Mouse (Mus musculus) c-Kit-negative CD71-positive TER-119-positive erythroid progenitor cells, embryonic 14.5 days (primary cell): ENCODE results near the gene Spg11.
"Not testable (repeated sequence)": the region's sequence is repeated elsewhere in the genome, so short reads cannot be mapped to it uniquely, and the experiment has no call there.

Source experiments
- DNase-seq: peaks from one replicate; pipeline ENCODE4 v3.0.0-alpha.2; 2013; ENCODE audit warnings: low read depth, low spot score

The Spg11 gene

GRCm38 (mm10) chr2:122145756-122146155, 27.6 kb upstream of the Spg11 start:
- DNase-seq, result no peak

GRCm38 (mm10) chr2:122143111-122143510, 24.9 kb upstream of the Spg11 start:
- no peak for DNase-seq

GRCm38 (mm10) chr2:122141332-122141967, 23.3 kb upstream of the Spg11 start:
- no peak for DNase-seq

- no peak for DNase-seq
These were observed 22.6 kb upstream of the Spg11 start for GRCm38 (mm10) chr2:122140815-122141214.

GRCm38 (mm10) chr2:122137839-122138465, 19.8 kb upstream of the Spg11 start:
- peak; percentile 79 for DNase-seq

- no peak for DNase-seq
These were observed 14.4 kb upstream of the Spg11 start for GRCm38 (mm10) chr2:122132618-122133017.

GRCm38 (mm10) chr2:122132078-122132477, 13.9 kb upstream of the Spg11 start:
- DNase-seq, result no peak

GRCm38 (mm10) chr2:122127635-122128034, 9.4 kb upstream of the Spg11 start:
- DNase-seq, result no peak

- DNase-seq, result no peak
These were observed 8.7 kb upstream of the Spg11 start for GRCm38 (mm10) chr2:122126765-122127347.

GRCm38 (mm10) chr2:122125680-122126572, 7.7 kb upstream of the Spg11 start:
- no peak for DNase-seq

GRCm38 (mm10) chr2:122116888-122117287, 1.3 kb downstream of the Spg11 start:
- DNase-seq, result no peak

GRCm38 (mm10) chr2:122109714-122110113, 8.5 kb downstream of the Spg11 start:
- DNase-seq, result no peak

- no peak for DNase-seq
These were observed 10.1 kb downstream of the Spg11 start for GRCm38 (mm10) chr2:122108101-122108500.

GRCm38 (mm10) chr2:122102070-122102469, 16.1 kb downstream of the Spg11 start:
- no peak for DNase-seq

GRCm38 (mm10) chr2:122097686-122098085, 20.5 kb downstream of the Spg11 start:
- not testable (repeated sequence) for DNase-seq

- no peak for DNase-seq
These were observed 24.3 kb downstream of the Spg11 start for GRCm38 (mm10) chr2:122093844-122094243.

GRCm38 (mm10) chr2:122086446-122086845, 31.7 kb downstream of the Spg11 start:
- no peak for DNase-seq

- no peak for DNase-seq
These were observed 36.3 kb downstream of the Spg11 start for GRCm38 (mm10) chr2:122081728-122082456.

GRCm38 (mm10) chr2:122069922-122070321, 48.3 kb downstream of the Spg11 start:
- peak; percentile 55 for DNase-seq

GRCm38 (mm10) chr2:122069144-122069912, 48.9 kb downstream of the Spg11 start:
- DNase-seq, result no peak

- DNase-seq, result no peak
These were observed 51.9 kb downstream of the Spg11 start for GRCm38 (mm10) chr2:122066241-122066640.
